In genomic region chrX:52972680-52973079, GRCm38 (mm10) we compare ENCODE assay signal across 22 mouse cellular contexts. TPM values are rescaled to one million over a fixed set of nuclear protein-coding genes. Genes with fewer than 3 reads are reported as not detected.
DNase-seq lines count a peak whose midpoint lies in the region; ATAC-seq and TF ChIP-seq lines count a peak whose summit lies in the region.
"Had no signal": no experiment of that assay in that cellular context is flagged by ENCODE, and none has a peak within 500 bp of the region (broad histone marks: within the 10 kb centered on the region; RNA-seq: fewer than 3 reads in every experiment).

No protein-coding gene starts in this region.

- no peak overlapping the region for H3K4me2 ChIP-seq in liver, embryonic 12.5 days
- no peak overlapping the region for H3K4me2 ChIP-seq in stomach, postnatal 0 days (replicated peaks; ENCODE audit: low read depth)
- H3K4me2 ChIP-seq: heart, embryonic 11.5 days; hindbrain, embryonic 14.5 days; intestine, embryonic 15.5 days had no signal

- 88% methylated on average over 1 of the region's 1 CpGs for WGBS in liver, embryonic 12.5 days (ENCODE audit: insufficient replicate concordance)
- 95% methylated on average over 1 of the region's 1 CpGs for WGBS in stomach, postnatal 0 days

- no peak overlapping the region for H3K4me3 ChIP-seq in liver, embryonic 12.5 days
- no peak overlapping the region for H3K4me3 ChIP-seq in stomach, postnatal 0 days (ENCODE audit: low read depth, low read length)
- H3K4me3 ChIP-seq: embryonic facial prominence, embryonic 10.5 days; erythroblast, embryonic 14.5 days; forebrain, embryonic 10.5 days; heart, adult 2 months; intestine, embryonic 15.5 days had no signal

- no peaks in the 10 kb centered on the region for H3K27me3 ChIP-seq in liver, embryonic 12.5 days (replicated peaks)
- no peaks in the 10 kb centered on the region for H3K27me3 ChIP-seq in stomach, postnatal 0 days (ENCODE audit: control insufficient read depth, insufficient read depth, low read length)
- H3K27me3 ChIP-seq: CH12.LX; intestine, embryonic 15.5 days had no signal

- no peaks in the 10 kb centered on the region for H3K36me3 ChIP-seq in liver, embryonic 12.5 days
- no peaks in the 10 kb centered on the region for H3K36me3 ChIP-seq in stomach, postnatal 0 days (ENCODE audit: control insufficient read depth, insufficient read depth, low read length)
- H3K36me3 ChIP-seq: embryonic facial prominence, embryonic 10.5 days; forebrain, embryonic 10.5 days; intestine, embryonic 15.5 days had no signal

- no peak for ATAC-seq in liver, embryonic 12.5 days
- peak; percentile 43; the same call in 1 of the 2 replicates for ATAC-seq in megakaryocyte progenitor cell, adult 5-6 weeks (replicated peaks; ENCODE audit: poor library complexity)
- no peak for ATAC-seq in stomach, postnatal 0 days (ENCODE audit: low FRiP score, low TSS enrichment)
- ATAC-seq: forebrain, embryonic 14.5 days; intestine, embryonic 15.5 days had no signal

- no peak overlapping the region for H3K9ac ChIP-seq in liver, embryonic 12.5 days
- no peak overlapping the region for H3K9ac ChIP-seq in stomach, postnatal 0 days (ENCODE audit: low read length)
- H3K9ac ChIP-seq: hindbrain, embryonic 14.5 days; intestine, embryonic 15.5 days had no signal

- H3K9me3 ChIP-seq in liver, embryonic 12.5 days (replicated peaks): no peaks in the 10 kb centered on the region
- no peaks in the 10 kb centered on the region for H3K9me3 ChIP-seq in stomach, postnatal 0 days (ENCODE audit: control insufficient read depth, low read length)
- H3K9me3 ChIP-seq: embryonic facial prominence, embryonic 10.5 days; forebrain, embryonic 10.5 days; intestine, embryonic 15.5 days had no signal

- peak overlapping the region; percentile 94 for H3K27ac ChIP-seq in liver, embryonic 12.5 days
- no peak overlapping the region for H3K27ac ChIP-seq in stomach, postnatal 0 days (replicated peaks)
- H3K27ac ChIP-seq: embryonic facial prominence, embryonic 10.5 days; forebrain, embryonic 10.5 days; heart, adult 2 months; hindbrain, embryonic 14.5 days; intestine, embryonic 15.5 days had no signal

- DNase-seq in liver: no peak
- DNase-seq in 3T3-L1 (ENCODE audit: low read depth, low spot score): peak; percentile 22
- DNase-seq in NIH3T3 (ENCODE audit: low read depth): peak; percentile 22
- DNase-seq in testis, postnatal 10 days (ENCODE audit: low spot score): no peak
- no peak for DNase-seq in left cerebral cortex, adult 11 months (ENCODE audit: low spot score)
- DNase-seq in stomach, postnatal 0 days (ENCODE audit: low spot score): no peak
- DNase-seq: adrenal gland, adult 8-10 months; adrenal gland, postnatal 36 days; cerebellum, adult 2 months; cerebellum, postnatal 10 days; gastrocnemius, postnatal 36 days; heart, adult 2 months had no signal

- H3K4me1 ChIP-seq in liver, embryonic 12.5 days: peaks cover 45% of the 10 kb centered on the region
- H3K4me1 ChIP-seq in stomach, postnatal 0 days (replicated peaks; ENCODE audit: control insufficient read depth, insufficient read depth): no peaks in the 10 kb centered on the region
- H3K4me1 ChIP-seq: embryonic facial prominence, embryonic 10.5 days; forebrain, embryonic 10.5 days; intestine, embryonic 15.5 days had no signal

- no peak for TF ChIP-seq EP300 in stomach, postnatal 0 days (optimal IDR thresholded peaks at IDR 0.05)

- no peak for TF ChIP-seq CTCF in stomach, postnatal 0 days (IDR thresholded peaks at IDR 0.05; ENCODE audit: low read depth)

RNA-seq across cellular contexts. Expression of gene Hprt, which starts 15.3 kb away (rescaled TPM):
- polyA plus RNA-seq in liver, embryonic 12.5 days (2016; fragmentation: Nextera tagmentation; extraction: Ambion mirVana): 236 and 238 TPM in 2 replicates
- total RNA-seq in megakaryocyte progenitor cell, adult 5-6 weeks (2015): 392 and 418 TPM in 2 replicates
- total RNA-seq in megakaryocyte progenitor cell, adult 5-6 weeks (2017): 395 and 396 TPM in 2 replicates
- 251 and 254 TPM in 2 replicates for polyA plus RNA-seq in stomach, postnatal 0 days (2015; fragmentation: Nextera tagmentation; extraction: Ambion mirVana)

Comparison
In these comparisons a context has a peak if more than half of its experiments do, and no peak if none do; other contexts are left out.
1. DNase-seq: peak in 3T3-L1 (single experiment) and NIH3T3 (single experiment); none in liver (single experiment), testis, postnatal 10 days (single experiment), left cerebral cortex, adult 11 months (single experiment) and stomach, postnatal 0 days (single experiment).